Mouse (Mus musculus) frontal cortex, postnatal 25 days (tissue): ENCODE measurements around the gene Aqp7.
"Not testable (repeated sequence)": the region's sequence is repeated elsewhere in the genome, so short reads cannot be mapped to it uniquely, and the experiment has no call there.

ENCODE experiments used
- DNase-seq, 2 experiments: peaks; one replicate each; pipeline ENCODE4 v3.0.0; 2022; ENCODE audit warnings: low spot score in 2 of 2

Gene Aqp7

GRCm38 (mm10) chr4:41047524-41048271 lies at the start of gene Aqp7:
Aqp7 (minus strand) TSS chr4:41048139.
- DNase-seq = no peak

DNA sequence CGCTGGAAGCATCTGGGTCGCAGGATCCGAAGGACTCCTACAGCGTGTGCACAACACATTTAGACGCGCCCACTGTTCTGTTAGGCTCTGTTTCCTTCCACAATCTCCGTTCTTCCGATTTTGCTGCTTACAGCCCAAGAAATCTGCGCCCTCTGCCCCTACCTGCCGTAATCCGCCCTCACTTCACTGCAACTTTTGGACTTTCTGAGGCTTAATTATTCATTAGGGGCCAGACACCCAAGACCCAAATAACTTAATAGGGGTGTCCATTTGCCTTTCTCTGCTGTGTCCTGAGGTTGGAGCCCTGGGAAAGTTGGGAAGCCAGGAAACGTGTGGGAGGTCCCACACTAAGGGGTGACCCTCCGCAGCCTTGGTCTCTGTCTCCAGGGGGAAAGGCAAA lies 49.4 kb upstream of the Aqp7 start:
- no peak for DNase-seq

GRCm38 (mm10) chr4:41096794-41097193 lies 48.9 kb upstream of the Aqp7 start:
- no peak for DNase-seq

DNA sequence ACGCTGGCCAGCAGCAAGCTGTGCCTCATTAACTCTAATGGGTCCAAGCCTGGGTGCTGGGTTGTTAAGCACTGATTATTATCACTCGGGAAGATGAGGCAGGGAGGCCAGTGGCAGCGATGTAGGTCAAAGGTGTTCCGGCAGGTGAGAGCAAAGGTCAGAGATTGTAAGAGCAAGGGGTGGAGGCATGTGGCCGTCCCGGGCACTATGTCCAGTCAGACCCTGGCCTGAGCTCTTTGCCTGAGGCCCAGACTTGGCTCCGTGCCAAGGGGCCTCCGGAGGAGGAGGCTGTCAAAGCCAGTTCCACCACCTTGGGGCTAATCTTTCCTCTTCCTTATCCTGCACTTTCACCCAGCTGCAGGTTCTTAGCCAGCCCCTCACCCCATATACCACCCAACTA lies 48.2 kb upstream of the Aqp7 start:
- no peak for DNase-seq

- DNase-seq = no peak
Measured at GRCm38 (mm10) chr4:41094361-41094760, 46.4 kb upstream of the Aqp7 start.

DNA sequence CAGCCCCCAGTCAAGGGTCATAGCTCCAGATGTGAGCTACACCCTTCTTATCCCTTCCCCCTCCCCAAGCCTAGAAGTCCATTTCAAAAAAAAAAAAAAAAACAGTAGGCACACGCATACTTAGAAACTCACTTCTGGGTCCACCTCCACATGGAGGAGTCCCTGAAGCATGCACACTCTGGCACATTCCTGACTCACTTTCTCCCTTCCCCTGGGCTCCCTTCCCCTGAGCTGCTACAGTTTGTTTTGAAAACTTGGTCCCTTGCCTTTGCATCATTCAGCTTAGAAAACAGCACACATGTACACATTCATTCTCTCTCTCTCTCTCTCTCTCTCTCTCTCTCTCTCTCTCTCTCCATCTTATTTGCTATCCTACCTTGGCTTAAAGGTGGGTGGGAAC lies 45.0 kb upstream of the Aqp7 start:
- DNase-seq = no peak

DNA sequence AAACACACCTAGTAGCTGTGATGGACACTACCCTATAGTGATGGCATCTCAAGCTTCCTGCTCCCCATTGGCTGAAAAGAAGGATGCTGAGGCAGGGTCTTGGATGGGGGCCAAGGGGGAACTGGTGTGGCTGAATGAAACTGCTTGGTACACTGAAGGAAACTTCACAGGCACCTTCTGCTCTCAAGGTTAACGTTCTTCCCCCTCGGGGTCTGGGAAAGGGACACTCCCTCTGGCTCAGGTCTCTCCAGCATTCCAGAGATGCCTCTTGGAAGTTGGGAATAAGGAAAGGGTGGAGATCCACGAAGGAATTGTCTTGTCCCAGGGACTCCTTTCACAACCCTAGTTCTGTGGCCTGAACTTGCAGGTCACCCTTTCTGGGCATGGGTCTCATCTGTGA lies 43.5 kb upstream of the Aqp7 start:
- no peak for DNase-seq

DNA sequence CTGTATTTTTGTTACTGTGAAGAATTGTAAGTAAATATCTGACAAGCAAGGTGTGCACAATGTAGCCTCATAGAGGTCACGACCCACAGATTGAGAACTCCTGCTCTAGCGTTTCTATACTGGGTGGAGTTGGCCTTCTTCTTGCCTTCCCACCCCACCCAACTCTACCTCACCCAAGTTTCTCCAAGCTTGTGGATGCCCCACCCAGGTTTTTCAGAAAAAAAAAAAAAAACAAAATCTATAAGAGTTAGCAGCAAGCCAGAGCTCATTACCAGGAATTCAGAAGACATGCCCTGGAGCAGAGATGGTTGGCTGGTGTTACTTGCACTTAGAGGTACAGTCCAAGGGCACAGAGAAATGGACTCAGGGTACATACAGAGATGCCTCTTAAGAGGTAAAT lies 41.8 kb upstream of the Aqp7 start:
- DNase-seq = no peak

DNA sequence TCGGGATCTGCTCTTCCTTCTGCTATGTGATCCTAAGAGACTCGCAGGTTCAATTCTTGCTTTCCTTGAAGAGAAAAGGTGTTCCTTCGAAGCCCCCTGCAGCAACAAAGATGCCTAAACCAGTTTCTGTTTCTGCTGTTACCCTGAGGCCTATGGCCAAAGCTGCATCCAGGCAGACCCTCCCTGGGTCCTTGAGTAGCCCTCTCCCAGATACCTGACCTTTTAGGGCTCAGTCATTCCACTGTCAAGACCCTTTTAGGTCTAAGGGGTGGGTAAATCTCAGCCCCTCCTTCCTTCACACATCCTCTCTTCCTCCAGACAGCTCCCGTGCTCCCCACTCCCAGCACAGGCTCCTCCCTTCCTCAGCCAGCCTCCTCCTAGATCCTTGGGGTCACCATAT lies 41.2 kb upstream of the Aqp7 start:
- DNase-seq = no peak

DNA sequence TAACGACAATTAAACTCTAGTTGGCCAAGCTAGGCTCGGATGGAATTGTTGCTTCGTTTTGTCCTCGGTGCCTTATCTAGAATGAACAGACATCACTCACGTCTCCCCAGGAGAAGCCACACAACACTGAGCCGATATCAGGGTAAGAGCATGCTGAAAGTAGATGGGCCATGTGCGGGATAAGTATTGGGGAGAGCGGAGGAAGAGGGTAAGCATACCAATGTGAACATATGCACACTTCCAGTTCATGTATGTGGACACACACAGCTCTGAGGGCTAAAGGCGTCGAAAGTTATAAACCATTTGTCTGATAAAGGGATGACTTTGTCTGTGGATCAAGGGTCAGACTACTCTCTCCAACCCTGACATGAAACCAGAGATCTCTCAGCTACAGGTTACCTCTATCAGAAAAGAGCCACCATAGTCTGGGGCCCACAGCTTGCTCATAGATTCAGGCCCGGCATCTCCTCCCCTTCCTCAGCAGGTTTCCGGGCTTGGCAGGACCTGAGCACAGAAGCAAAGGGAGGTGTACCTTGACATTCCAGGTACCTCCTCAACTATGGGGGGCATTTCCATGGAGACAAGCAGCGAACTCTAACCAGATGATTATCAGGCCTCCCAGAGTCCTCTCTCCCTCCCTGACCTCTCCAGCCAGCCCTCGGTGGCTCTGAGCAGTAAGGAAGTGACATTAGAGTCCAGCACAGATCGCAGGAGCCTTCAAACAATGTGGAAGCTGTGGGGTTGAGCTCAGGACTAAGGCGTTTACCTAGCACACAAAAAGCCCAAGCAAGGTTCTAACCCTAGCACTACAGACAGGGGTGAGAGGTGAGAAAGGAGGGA lies 39.7 kb upstream of the Aqp7 start:
- no peak for DNase-seq

- DNase-seq = no peak
Measured at GRCm38 (mm10) chr4:41086947-41087346, 39.0 kb upstream of the Aqp7 start.

DNA sequence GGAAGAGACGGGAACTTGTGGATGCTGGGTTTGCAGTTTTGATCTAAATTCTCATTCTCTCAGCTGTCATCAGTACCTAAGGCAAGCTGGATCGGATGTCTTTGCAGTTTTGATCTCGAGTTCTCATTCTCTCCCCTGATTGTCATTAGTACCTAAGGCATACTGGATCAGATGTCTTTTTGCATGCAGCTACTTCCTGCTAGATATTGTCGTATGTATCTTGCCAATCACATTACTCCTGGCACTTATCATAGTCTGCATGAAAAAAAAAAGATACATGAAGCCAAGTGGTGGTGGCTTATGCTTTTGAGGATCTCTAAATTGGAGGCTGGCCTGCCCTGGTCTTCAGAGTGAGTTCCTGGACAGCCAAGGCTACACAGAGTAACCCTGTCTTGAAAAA lies 36.9 kb upstream of the Aqp7 start:
- DNase-seq = no peak

GRCm38 (mm10) chr4:41082803-41083202 lies 34.9 kb upstream of the Aqp7 start:
- DNase-seq = not testable (repeated sequence)

DNA sequence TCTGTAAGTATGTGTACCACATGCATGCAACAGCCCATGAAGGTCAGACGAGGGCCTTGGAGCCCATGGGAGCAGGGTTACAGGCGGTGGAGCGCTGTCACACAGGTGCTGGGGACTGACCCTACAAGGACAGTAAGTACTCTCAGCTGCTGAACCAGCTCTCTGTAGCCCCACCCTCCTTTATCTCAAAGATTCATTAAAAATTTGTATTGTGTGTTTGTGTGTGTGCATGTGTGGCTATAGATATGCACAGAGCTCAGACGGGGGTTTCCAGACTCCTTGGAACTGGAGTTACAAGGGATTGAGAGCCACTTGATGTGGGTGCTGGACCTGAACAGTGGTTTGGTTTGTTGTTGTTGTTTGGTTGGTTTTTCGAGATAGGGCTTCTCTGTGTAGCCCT lies 33.8 kb upstream of the Aqp7 start:
- DNase-seq = no peak

GRCm38 (mm10) chr4:41078726-41079125 lies 30.8 kb upstream of the Aqp7 start:
- no peak for DNase-seq

GRCm38 (mm10) chr4:41074461-41074860 lies 26.5 kb upstream of the Aqp7 start:
- DNase-seq = no peak

GRCm38 (mm10) chr4:41073008-41073817 lies 25.3 kb upstream of the Aqp7 start:
- DNase-seq = no peak

- no peak for DNase-seq
Measured at GRCm38 (mm10) chr4:41071500-41072429, 23.8 kb upstream of the Aqp7 start.

GRCm38 (mm10) chr4:41065196-41065595 lies 17.3 kb upstream of the Aqp7 start:
- no peak for DNase-seq

- DNase-seq = no peak
Measured at GRCm38 (mm10) chr4:41063894-41064673, 16.1 kb upstream of the Aqp7 start.
